Mouse (Mus musculus): ENCODE results near the gene Nckap1l.
A peak's percentile ranks its signal among the peaks of the same experiment; 100 is the strongest.
"Not testable (repeated sequence)": the region's sequence is repeated elsewhere in the genome, so short reads cannot be mapped to it uniquely, and the experiment has no call there.

The Nckap1l gene

GRCm38 (mm10) chr15:103453551-103454218, at the start of gene Nckap1l:
Gene Nckap1l, plus strand, starts transcription at chr15:103453794.
- no peak for DNase-seq

GRCm38 (mm10) chr15:103405586-103405985, 48.0 kb upstream of the Nckap1l start:
- DNase-seq: not testable (repeated sequence)

GRCm38 (mm10) chr15:103427017-103427416, 26.6 kb upstream of the Nckap1l start:
- DNase-seq: peak; percentile 29

- DNase-seq: no peak
These were observed 23.4 kb upstream of the Nckap1l start, which contains the start of gene Gtsf1 for GRCm38 (mm10) chr15:103430241-103430640. Gene Gtsf1, minus strand, starts transcription at chr15:103430470.

GRCm38 (mm10) chr15:103445966-103446365, 7.6 kb upstream of the Nckap1l start:
- DNase-seq: not testable (repeated sequence)

GRCm38 (mm10) chr15:103448369-103448768, 5.2 kb upstream of the Nckap1l start, which contains the start of gene Gtsf2:
Gene Gtsf2, minus strand, starts transcription at chr15:103448469.
- no peak for DNase-seq

GRCm38 (mm10) chr15:103454449-103454848, 855 bp downstream of the Nckap1l start:
- DNase-seq: no peak

- DNase-seq: peak; percentile 32
These were observed 9.1 kb downstream of the Nckap1l start for GRCm38 (mm10) chr15:103462539-103463261.

GRCm38 (mm10) chr15:103471488-103472194, 18.0 kb downstream of the Nckap1l start:
- peak; percentile 39 for DNase-seq

GRCm38 (mm10) chr15:103472265-103472664, 18.7 kb downstream of the Nckap1l start:
- no peak for DNase-seq

- DNase-seq: no peak
These were observed 19.6 kb downstream of the Nckap1l start for GRCm38 (mm10) chr15:103473182-103473581.

GRCm38 (mm10) chr15:103473769-103474168, 20.2 kb downstream of the Nckap1l start:
- no peak for DNase-seq

- DNase-seq: no peak
These were observed 25.5 kb downstream of the Nckap1l start for GRCm38 (mm10) chr15:103479080-103479606.

GRCm38 (mm10) chr15:103480129-103480528, 26.5 kb downstream of the Nckap1l start:
- no peak for DNase-seq

GRCm38 (mm10) chr15:103482488-103482887, 28.9 kb downstream of the Nckap1l start:
- peak; percentile 81 for DNase-seq

- no peak for DNase-seq
These were observed 30.9 kb downstream of the Nckap1l start for GRCm38 (mm10) chr15:103484490-103484889.

GRCm38 (mm10) chr15:103485106-103485505, 31.5 kb downstream of the Nckap1l start:
- no peak for DNase-seq

- no peak for DNase-seq
These were observed 33.1 kb downstream of the Nckap1l start for GRCm38 (mm10) chr15:103486658-103487057.

- no peak for DNase-seq
These were observed 34.7 kb downstream of the Nckap1l start for GRCm38 (mm10) chr15:103488336-103488735.

- DNase-seq: no peak
These were observed 42.9 kb downstream of the Nckap1l start for GRCm38 (mm10) chr15:103496204-103497140.

- peak; percentile 66 for DNase-seq
These were observed 44.6 kb downstream of the Nckap1l start for GRCm38 (mm10) chr15:103498157-103498556.

- DNase-seq: no peak
These were observed 47.1 kb downstream of the Nckap1l start for GRCm38 (mm10) chr15:103500723-103501122.

Measured in retina, postnatal 1 day (tissue).